Mouse (Mus musculus): ENCODE results near the gene Mdn1. TPM values are rescaled to one million over a fixed set of nuclear protein-coding genes. Genes with fewer than 3 reads are reported as not detected.

The Mdn1 gene
- polyA plus RNA-seq, 1 experiment = 13.8 TPM

- no peak for TF ChIP-seq CTCF (IDR thresholded peaks at IDR 0.05; ENCODE audit: borderline replicate concordance, control insufficient read depth, extremely low read depth, insufficient read depth, low read length, poor library complexity)
- no peak for TF ChIP-seq POLR2A (IDR thresholded peaks at IDR 0.05; ENCODE audit: control insufficient read depth, extremely low read depth, insufficient read depth, low read length, poor library complexity)
- no peak overlapping the region for H3K27ac ChIP-seq (ENCODE audit: control insufficient read depth, insufficient read depth, low read length)
- no peaks in the 10 kb centered on the region for H3K27me3 ChIP-seq (ENCODE audit: control insufficient read depth, insufficient read depth, low read length)
- no peak for DNase-seq
- H3K4me3 ChIP-seq (ENCODE audit: control insufficient read depth, insufficient read depth, low read length) = no peak overlapping the region
- H3K36me3 ChIP-seq (ENCODE audit: control insufficient read depth, insufficient read depth, low read length) = no peaks in the 10 kb centered on the region
- WGBS = 95% methylated on average over 7 of the region's 7 CpGs
- peaks cover 6% of the 10 kb centered on the region for H3K4me1 ChIP-seq (replicated peaks; ENCODE audit: control insufficient read depth, insufficient read depth, low read length)
Measured at GRCm38 (mm10) chr4:32770284-32770810, 113.4 kb downstream of the Mdn1 start.

GRCm38 (mm10) chr4:32779996-32780395 lies 123.1 kb downstream of the Mdn1 start:
- 93% methylated on average over 4 of the region's 4 CpGs for WGBS
- no peaks in the 10 kb centered on the region for H3K4me1 ChIP-seq (replicated peaks; ENCODE audit: control insufficient read depth, insufficient read depth, low read length)
- H3K36me3 ChIP-seq (ENCODE audit: control insufficient read depth, insufficient read depth, low read length) = no peaks in the 10 kb centered on the region
- TF ChIP-seq POLR2A (IDR thresholded peaks at IDR 0.05; ENCODE audit: control insufficient read depth, extremely low read depth, insufficient read depth, low read length, poor library complexity) = no peak
- TF ChIP-seq CTCF (IDR thresholded peaks at IDR 0.05; ENCODE audit: borderline replicate concordance, control insufficient read depth, extremely low read depth, insufficient read depth, low read length, poor library complexity) = no peak
- no peak overlapping the region for H3K27ac ChIP-seq (ENCODE audit: control insufficient read depth, insufficient read depth, low read length)
- H3K4me3 ChIP-seq (ENCODE audit: control insufficient read depth, insufficient read depth, low read length) = no peak overlapping the region
- DNase-seq = no peak
- H3K27me3 ChIP-seq (ENCODE audit: control insufficient read depth, insufficient read depth, low read length) = no peaks in the 10 kb centered on the region

- Histone ChIP-seq H3K27me3 (ENCODE audit: control insufficient read depth, insufficient read depth, low read length) (no peaks in the 10 kb centered on the region), H3K36me3 (ENCODE audit: control insufficient read depth, insufficient read depth, low read length) (no peaks in the 10 kb centered on the region), H3K27ac (ENCODE audit: control insufficient read depth, insufficient read depth, low read length) (no peak overlapping the region), H3K4me3 (ENCODE audit: control insufficient read depth, insufficient read depth, low read length) (no peak overlapping the region), H3K4me1 (replicated peaks; ENCODE audit: control insufficient read depth, insufficient read depth, low read length) (no peaks in the 10 kb centered on the region)
- no peak for DNase-seq
- TF ChIP-seq POLR2A (IDR thresholded peaks at IDR 0.05; ENCODE audit: control insufficient read depth, extremely low read depth, insufficient read depth, low read length, poor library complexity) (no peak), CTCF (IDR thresholded peaks at IDR 0.05; ENCODE audit: borderline replicate concordance, control insufficient read depth, extremely low read depth, insufficient read depth, low read length, poor library complexity) (no peak)
- WGBS = 96% methylated on average over 1 of the region's 1 CpGs
Measured at GRCm38 (mm10) chr4:32787110-32787509, 130.2 kb downstream of the Mdn1 start.

GRCm38 (mm10) chr4:32789020-32789419 lies 132.1 kb downstream of the Mdn1 start:
- no peaks in the 10 kb centered on the region for H3K27me3 ChIP-seq (ENCODE audit: control insufficient read depth, insufficient read depth, low read length)
- no peak for TF ChIP-seq CTCF (IDR thresholded peaks at IDR 0.05; ENCODE audit: borderline replicate concordance, control insufficient read depth, extremely low read depth, insufficient read depth, low read length, poor library complexity)
- TF ChIP-seq POLR2A (IDR thresholded peaks at IDR 0.05; ENCODE audit: control insufficient read depth, extremely low read depth, insufficient read depth, low read length, poor library complexity) = no peak
- no peak overlapping the region for H3K4me3 ChIP-seq (ENCODE audit: control insufficient read depth, insufficient read depth, low read length)
- H3K36me3 ChIP-seq (ENCODE audit: control insufficient read depth, insufficient read depth, low read length) = no peaks in the 10 kb centered on the region
- no peak for DNase-seq
- no peak overlapping the region for H3K27ac ChIP-seq (ENCODE audit: control insufficient read depth, insufficient read depth, low read length)
- 91% methylated on average over 4 of the region's 4 CpGs for WGBS
- no peaks in the 10 kb centered on the region for H3K4me1 ChIP-seq (replicated peaks; ENCODE audit: control insufficient read depth, insufficient read depth, low read length)

GRCm38 (mm10) chr4:32798976-32799375 lies 142.1 kb downstream of the Mdn1 start:
- TF ChIP-seq POLR2A (IDR thresholded peaks at IDR 0.05; ENCODE audit: control insufficient read depth, extremely low read depth, insufficient read depth, low read length, poor library complexity) (no peak), CTCF (IDR thresholded peaks at IDR 0.05; ENCODE audit: borderline replicate concordance, control insufficient read depth, extremely low read depth, insufficient read depth, low read length, poor library complexity) (no peak)
- DNase-seq = no peak
- H3K27me3 ChIP-seq (ENCODE audit: control insufficient read depth, insufficient read depth, low read length) = no peaks in the 10 kb centered on the region
- no peaks in the 10 kb centered on the region for H3K36me3 ChIP-seq (ENCODE audit: control insufficient read depth, insufficient read depth, low read length)
- WGBS = 96% methylated on average over 4 of the region's 4 CpGs
- peaks cover 6% of the 10 kb centered on the region for H3K4me1 ChIP-seq (replicated peaks; ENCODE audit: control insufficient read depth, insufficient read depth, low read length)
- H3K27ac ChIP-seq (ENCODE audit: control insufficient read depth, insufficient read depth, low read length) = no peak overlapping the region
- no peak overlapping the region for H3K4me3 ChIP-seq (ENCODE audit: control insufficient read depth, insufficient read depth, low read length)

- peak; percentile 83 for DNase-seq
Measured at GRCm38 (mm10) chr4:32799966-32800576, 143.2 kb downstream of the Mdn1 start, which contains the start of gene Lyrm2. Gene Lyrm2 (plus strand): TSS chr4:32800253.

More at GRCm38 (mm10) chr4:32799966-32800576, 143.2 kb downstream of the Mdn1 start, which contains the start of gene Lyrm2:
- Histone ChIP-seq H3K36me3 (ENCODE audit: control insufficient read depth, insufficient read depth, low read length) (no peaks in the 10 kb centered on the region), H3K4me1 (replicated peaks; ENCODE audit: control insufficient read depth, insufficient read depth, low read length) (peaks cover 6% of the 10 kb centered on the region), H3K27ac (ENCODE audit: control insufficient read depth, insufficient read depth, low read length) (peak within 1 kb of the TSS; percentile 82), H3K4me3 (ENCODE audit: control insufficient read depth, insufficient read depth, low read length) (peak within 1 kb of the TSS; percentile 94), H3K27me3 (ENCODE audit: control insufficient read depth, insufficient read depth, low read length) (no peaks in the 10 kb centered on the region)
- TF ChIP-seq CTCF (IDR thresholded peaks at IDR 0.05; ENCODE audit: borderline replicate concordance, control insufficient read depth, extremely low read depth, insufficient read depth, low read length, poor library complexity) = no peak
- peak; percentile 87 for TF ChIP-seq POLR2A (IDR thresholded peaks at IDR 0.05; ENCODE audit: control insufficient read depth, extremely low read depth, insufficient read depth, low read length, poor library complexity)
- WGBS = under 1% methylated on average over 53 of the region's 53 CpGs

Measured in thymus, adult 2 months (tissue).